Mouse (Mus musculus): ENCODE measurements at regions not wholly inside any gene's neighbourhood (a gene's known extent, or its start where the extent isn't known, plus 50 kb on each side); places are given as distances from the start of the nearest gene placed in this dataset.

DNA sequence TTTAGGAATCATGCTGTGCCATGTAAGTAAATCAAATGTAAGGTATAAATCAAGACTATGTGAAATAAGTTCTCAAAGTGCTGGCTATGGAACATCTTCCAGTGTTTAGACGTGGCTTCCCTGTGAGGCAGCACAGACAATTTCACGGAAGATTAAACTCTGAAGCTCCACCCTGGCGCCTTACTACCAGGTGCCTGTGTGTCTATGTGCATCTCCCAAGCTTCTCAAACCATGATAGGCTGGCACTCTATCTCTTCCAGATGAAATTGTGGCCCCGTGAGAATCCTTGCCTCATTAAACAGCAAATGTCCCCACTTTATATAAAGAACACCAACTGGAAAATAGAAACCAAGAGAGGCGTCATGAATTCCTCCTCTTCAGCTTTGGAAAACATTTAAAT is 511.4 kb upstream of the Hsf2 start:
- no peaks in the 10 kb centered on the region for H3K36me3 ChIP-seq (replicated peaks; ENCODE audit: control insufficient read depth, insufficient read depth, low read length)
- ATAC-seq (ENCODE audit: insufficient read depth, low read depth) (no peak), DNase-seq (ENCODE audit: low spot score) (no peak)
- 95% methylated on average over 5 of the region's 5 CpGs for WGBS
- H3K4me2 ChIP-seq (ENCODE audit: low read depth, low read length) = no peak overlapping the region
- H3K27ac ChIP-seq (ENCODE audit: low read depth) = no peak overlapping the region
- no peaks in the 10 kb centered on the region for H3K9me3 ChIP-seq (replicated peaks; ENCODE audit: control insufficient read depth, low read length)
- no peaks in the 10 kb centered on the region for H3K27me3 ChIP-seq (ENCODE audit: control insufficient read depth, insufficient read depth, low read length)
- H3K9ac ChIP-seq (replicated peaks; ENCODE audit: low read depth, low read length) = no peak overlapping the region
- no peak for TF ChIP-seq EP300 (IDR thresholded peaks at IDR 0.05; ENCODE audit: low read depth)
- H3K4me1 ChIP-seq (ENCODE audit: control insufficient read depth, insufficient read depth) = 0 out of 2 replicates have a peak, but pooled peaks cover 5% of the 10 kb centered on the region
- no peak overlapping the region for H3K4me3 ChIP-seq (ENCODE audit: low read depth, low read length)

DNA sequence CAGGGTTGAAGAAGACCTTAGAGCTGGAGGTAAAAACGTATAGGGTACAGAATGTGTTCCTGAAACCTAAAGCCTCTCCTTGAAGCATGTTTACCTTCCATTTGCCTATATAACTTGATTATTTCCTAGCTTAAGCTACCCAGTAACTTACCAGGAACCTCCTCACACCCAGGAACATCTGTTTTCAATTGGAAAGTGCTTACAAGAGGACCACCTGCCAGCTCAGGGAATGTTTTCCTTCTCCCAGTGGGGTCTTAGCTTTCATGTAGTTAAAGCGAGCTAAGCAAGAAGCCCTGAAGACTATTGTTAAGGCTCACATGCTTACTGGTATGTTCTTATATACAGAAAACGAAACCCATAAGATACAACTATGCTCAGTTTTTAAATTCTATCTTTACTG is 506.6 kb upstream of the Hsf2 start:
- peak overlapping the region; percentile 80 for H3K27ac ChIP-seq (ENCODE audit: low read depth)
- no peak for ATAC-seq (ENCODE audit: insufficient read depth, low read depth)
- no peak for DNase-seq (ENCODE audit: low spot score)
- TF ChIP-seq EP300 (IDR thresholded peaks at IDR 0.05; ENCODE audit: low read depth) = no peak
- H3K9me3 ChIP-seq (replicated peaks; ENCODE audit: control insufficient read depth, low read length) = no peaks in the 10 kb centered on the region
- H3K27me3 ChIP-seq (ENCODE audit: control insufficient read depth, insufficient read depth, low read length) = no peaks in the 10 kb centered on the region
- peaks cover 16% of the 10 kb centered on the region; the same call in 1 of the 2 replicates for H3K4me1 ChIP-seq (ENCODE audit: control insufficient read depth, insufficient read depth)
- H3K4me3 ChIP-seq (ENCODE audit: low read depth, low read length) = no peak overlapping the region
- no peaks in the 10 kb centered on the region for H3K36me3 ChIP-seq (replicated peaks; ENCODE audit: control insufficient read depth, insufficient read depth, low read length)
- 64% methylated on average over 3 of the region's 3 CpGs for WGBS
- H3K9ac ChIP-seq (replicated peaks; ENCODE audit: low read depth, low read length) = no peak overlapping the region
- no peak overlapping the region for H3K4me2 ChIP-seq (ENCODE audit: low read depth, low read length)

DNA sequence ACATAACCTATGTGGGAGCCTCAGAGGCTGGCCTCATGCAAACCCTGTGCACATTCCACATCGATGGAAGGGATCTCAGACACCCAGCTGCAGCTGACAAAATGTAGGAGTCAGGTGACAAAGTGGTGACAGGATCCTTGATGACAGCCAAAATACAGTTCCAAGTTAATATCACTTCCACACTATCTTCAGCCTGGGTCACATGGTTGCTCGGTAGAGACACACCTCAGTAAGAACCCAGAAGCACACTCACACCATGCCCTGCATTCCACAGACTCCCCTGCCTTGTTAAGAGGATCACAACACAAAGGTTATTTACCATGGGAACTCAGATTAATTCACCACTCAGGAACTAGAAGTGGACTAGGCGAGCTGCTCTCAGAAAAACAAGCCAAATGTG is 505.4 kb upstream of the Hsf2 start:
- DNase-seq (ENCODE audit: low spot score) (peak; percentile 92), ATAC-seq (ENCODE audit: insufficient read depth, low read depth) (peak; percentile 99)
- H3K4me1 ChIP-seq (ENCODE audit: control insufficient read depth, insufficient read depth) = peaks cover 16% of the 10 kb centered on the region; the same call in 1 of the 2 replicates
- no peak overlapping the region for H3K4me2 ChIP-seq (ENCODE audit: low read depth, low read length)
- H3K27ac ChIP-seq (ENCODE audit: low read depth) = peak overlapping the region; percentile 81
- WGBS = 13% methylated on average over 3 of the region's 3 CpGs
- no peaks in the 10 kb centered on the region for H3K36me3 ChIP-seq (replicated peaks; ENCODE audit: control insufficient read depth, insufficient read depth, low read length)
- no peak for TF ChIP-seq CTCF (IDR thresholded peaks at IDR 0.05; ENCODE audit: low read depth)
- peak; percentile 99 for TF ChIP-seq EP300 (IDR thresholded peaks at IDR 0.05; ENCODE audit: low read depth)
- H3K4me3 ChIP-seq (ENCODE audit: low read depth, low read length) = no peak overlapping the region
- H3K9ac ChIP-seq (replicated peaks; ENCODE audit: low read depth, low read length) = no peak overlapping the region
- H3K27me3 ChIP-seq (ENCODE audit: control insufficient read depth, insufficient read depth, low read length) = no peaks in the 10 kb centered on the region
- no peaks in the 10 kb centered on the region for H3K9me3 ChIP-seq (replicated peaks; ENCODE audit: control insufficient read depth, low read length)

DNA sequence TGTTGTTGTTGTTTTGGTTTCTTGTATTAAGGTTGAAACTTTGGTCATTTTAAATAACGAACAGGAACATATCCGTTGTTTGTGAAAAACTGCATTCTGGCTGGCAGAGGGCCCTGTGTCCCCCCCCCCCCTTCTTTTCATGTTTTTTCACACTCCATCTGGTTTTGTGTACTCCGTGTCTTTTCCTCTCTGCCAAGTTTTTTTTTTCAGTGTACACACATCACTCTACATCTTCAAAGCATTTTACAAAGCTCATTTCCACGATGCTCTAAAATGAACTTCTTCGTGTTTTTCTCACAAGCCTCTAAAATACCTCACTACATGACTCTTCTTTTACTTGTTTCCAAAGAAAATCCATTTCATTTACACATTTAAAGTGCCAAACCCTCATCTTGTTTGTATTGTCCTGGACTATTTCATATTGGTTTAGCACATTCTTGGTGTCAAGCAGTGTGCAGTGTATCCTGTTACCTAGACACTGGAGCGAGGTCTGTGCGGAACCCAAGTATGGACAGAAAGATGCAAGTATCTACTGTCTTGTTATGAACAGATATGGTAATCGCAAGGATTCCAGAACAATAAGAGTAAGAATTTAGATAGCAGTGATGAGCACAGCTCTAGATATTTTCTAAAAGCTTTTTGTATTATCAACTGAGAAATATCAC is 503.5 kb upstream of the Hsf2 start:
- DNase-seq (ENCODE audit: low spot score) (no peak), ATAC-seq (ENCODE audit: insufficient read depth, low read depth) (no peak)
- 80% methylated on average over 8 of the region's 8 CpGs for WGBS
- no peak overlapping the region for H3K4me2 ChIP-seq (ENCODE audit: low read depth, low read length)
- TF ChIP-seq EP300 (IDR thresholded peaks at IDR 0.05; ENCODE audit: low read depth) = no peak
- no peak for TF ChIP-seq CTCF (IDR thresholded peaks at IDR 0.05; ENCODE audit: low read depth)
- peaks cover 16% of the 10 kb centered on the region; the same call in 1 of the 2 replicates for H3K4me1 ChIP-seq (ENCODE audit: control insufficient read depth, insufficient read depth)
- no peaks in the 10 kb centered on the region for H3K9me3 ChIP-seq (replicated peaks; ENCODE audit: control insufficient read depth, low read length)
- no peak overlapping the region for H3K27ac ChIP-seq (ENCODE audit: low read depth)
- no peak overlapping the region for H3K4me3 ChIP-seq (ENCODE audit: low read depth, low read length)
- H3K36me3 ChIP-seq (replicated peaks; ENCODE audit: control insufficient read depth, insufficient read depth, low read length) = no peaks in the 10 kb centered on the region
- H3K9ac ChIP-seq (replicated peaks; ENCODE audit: low read depth, low read length) = no peak overlapping the region
- H3K27me3 ChIP-seq (ENCODE audit: control insufficient read depth, insufficient read depth, low read length) = no peaks in the 10 kb centered on the region

DNA sequence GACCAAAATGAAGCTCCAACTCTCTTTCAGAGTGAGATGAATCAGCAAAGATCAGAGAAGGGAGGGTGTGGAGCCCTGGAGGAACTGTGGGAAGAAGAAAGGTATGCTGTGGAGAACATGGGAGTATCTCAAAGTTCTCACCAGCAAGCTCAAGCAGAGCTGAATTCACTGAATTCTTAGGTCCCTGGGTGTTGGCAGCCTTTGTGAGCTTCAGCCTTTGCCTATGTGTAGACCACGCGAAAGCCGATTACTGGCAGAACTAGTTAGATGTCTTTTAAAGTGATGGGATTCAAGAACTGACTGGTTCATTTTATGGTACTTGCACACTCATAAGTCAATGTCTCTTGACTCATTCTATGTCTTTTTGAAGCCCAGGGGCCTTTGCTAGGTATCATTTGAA is 491.2 kb upstream of the Hsf2 start:
- Histone ChIP-seq H3K9ac (replicated peaks; ENCODE audit: low read depth, low read length) (no peak overlapping the region), H3K4me3 (ENCODE audit: low read depth, low read length) (no peak overlapping the region), H3K27me3 (ENCODE audit: control insufficient read depth, insufficient read depth, low read length) (no peaks in the 10 kb centered on the region), H3K36me3 (replicated peaks; ENCODE audit: control insufficient read depth, insufficient read depth, low read length) (no peaks in the 10 kb centered on the region), H3K27ac (ENCODE audit: low read depth) (no peak overlapping the region), H3K4me2 (ENCODE audit: low read depth, low read length) (no peak overlapping the region), H3K4me1 (ENCODE audit: control insufficient read depth, insufficient read depth) (no peaks in the 10 kb centered on the region), H3K9me3 (replicated peaks; ENCODE audit: control insufficient read depth, low read length) (no peaks in the 10 kb centered on the region)
- 91% methylated on average over 3 of the region's 3 CpGs for WGBS
- no peak for TF ChIP-seq CTCF (IDR thresholded peaks at IDR 0.05; ENCODE audit: low read depth)
- TF ChIP-seq EP300 (IDR thresholded peaks at IDR 0.05; ENCODE audit: low read depth) = no peak
- no peak for ATAC-seq (ENCODE audit: insufficient read depth, low read depth)
- no peak for DNase-seq (ENCODE audit: low spot score)
